Mouse (Mus musculus): ENCODE data around the gene Tymp.

Tymp gene

DNA sequence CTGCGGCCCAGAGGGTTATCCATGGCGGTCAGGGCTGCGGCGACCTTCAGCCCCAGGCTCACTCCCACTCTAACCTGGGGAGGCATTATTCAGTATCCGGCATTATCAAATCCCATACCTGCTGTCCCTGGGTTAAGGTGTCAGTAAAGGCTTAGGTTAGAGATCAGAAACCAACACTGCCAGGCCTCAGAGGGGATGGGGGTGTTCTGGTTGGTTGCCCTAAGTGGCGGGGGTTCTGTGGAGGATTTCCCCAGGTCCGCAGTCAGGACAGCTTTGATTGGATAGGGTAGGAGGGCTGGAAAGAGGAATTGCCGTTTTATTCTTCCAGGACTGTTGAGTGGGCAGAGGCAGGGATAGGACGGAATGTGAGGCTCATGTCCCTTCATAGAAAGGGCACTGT is 2.5 kb downstream of the Tymp start:
- DNase-seq (ENCODE audit: low read depth, low spot score): no peak

DNA sequence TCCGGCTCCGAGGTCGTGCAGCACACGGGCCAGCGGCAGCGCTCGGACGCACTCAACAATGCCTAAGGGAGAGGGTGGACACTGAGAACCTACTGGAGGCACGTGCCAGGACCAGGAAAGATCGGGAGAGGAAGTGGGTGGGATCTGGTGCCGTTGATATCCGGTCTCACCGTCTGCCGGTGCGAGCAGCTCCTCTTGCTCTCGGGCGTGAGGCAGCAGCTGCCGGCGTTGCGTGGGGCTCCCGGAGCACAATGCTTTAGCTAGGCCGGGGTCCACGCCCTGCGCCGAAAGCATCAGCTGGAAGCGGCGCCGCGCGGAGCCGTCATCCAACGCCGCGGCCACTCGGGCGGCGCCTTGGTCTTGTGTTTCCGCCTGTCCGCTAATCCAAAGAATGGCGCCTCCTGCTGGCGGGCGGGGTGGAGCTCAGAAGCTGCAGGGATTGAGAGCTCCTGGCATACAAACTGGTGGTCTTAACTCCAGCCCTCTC is 3.0 kb downstream of the Tymp start, which contains the start of gene Sco2:
Sco2 (minus strand) TSS at position 85 of the 487 bp plus-strand sequence.
- peak; percentile 73 for DNase-seq (ENCODE audit: low read depth, low spot score)

DNA sequence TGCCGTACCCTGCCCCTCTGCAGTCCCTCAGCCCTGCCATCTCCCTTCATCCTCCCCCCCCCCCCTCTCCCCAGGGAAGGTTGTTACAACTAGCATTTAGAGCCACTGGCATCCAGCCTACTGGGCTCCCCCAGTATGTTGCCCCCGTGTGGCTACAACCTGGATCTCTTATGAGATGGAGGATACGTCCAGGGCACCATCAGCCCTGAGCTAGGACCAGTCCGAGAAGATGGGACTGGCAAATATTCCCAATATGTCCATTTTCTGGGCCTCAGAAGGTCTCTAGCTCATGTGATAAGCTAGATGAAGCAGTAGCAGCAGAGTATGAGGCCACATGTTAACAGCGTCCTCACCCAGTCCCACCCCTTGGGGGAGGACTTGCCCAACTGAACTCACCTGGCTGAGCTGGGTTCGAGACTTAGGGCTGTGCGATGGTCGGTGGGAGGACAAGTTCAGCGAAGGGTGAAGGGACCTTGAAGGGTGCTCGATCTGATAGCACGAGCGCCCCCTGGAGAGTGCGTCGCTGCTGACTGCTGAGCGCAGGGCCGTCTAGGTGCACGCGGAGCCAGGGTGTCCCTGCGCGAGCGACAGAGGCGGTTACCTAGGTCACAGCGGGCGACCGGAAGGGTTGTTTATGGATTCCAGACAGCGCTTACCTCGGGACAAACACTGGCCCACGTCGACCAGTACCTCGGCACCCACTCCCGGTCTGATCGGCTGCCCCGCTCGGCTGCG is 3.6 kb downstream of the Tymp start:
- DNase-seq (ENCODE audit: low read depth, low spot score): peak; percentile 50

GRCm38 (mm10) chr15:89372536-89372935 is 4.3 kb downstream of the Tymp start:
- DNase-seq (ENCODE audit: low read depth, low spot score): no peak

DNA sequence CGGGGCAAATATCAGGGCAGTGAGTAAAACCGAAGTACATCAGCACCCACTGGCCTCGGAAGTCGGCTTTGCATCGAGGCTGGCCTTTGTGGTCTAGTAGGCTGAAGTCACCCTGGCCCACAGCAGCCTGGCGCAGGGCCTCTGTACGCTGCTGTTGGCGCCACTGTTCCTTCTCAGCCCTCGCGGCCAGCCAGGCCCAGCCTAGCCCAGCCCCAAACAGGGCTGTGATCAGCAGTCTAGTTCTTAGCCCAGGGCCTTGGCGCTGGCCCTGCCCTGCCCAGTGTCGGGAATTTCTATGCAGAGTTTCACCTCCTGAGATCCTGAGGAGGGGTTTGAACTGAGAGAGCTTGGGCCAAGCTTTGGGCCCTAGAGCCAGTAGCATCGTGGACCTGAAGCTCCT is 4.8 kb downstream of the Tymp start:
- no peak for DNase-seq (ENCODE audit: low read depth, low spot score)

GRCm38 (mm10) chr15:89365141-89365551 is 11.7 kb downstream of the Tymp start:
- no peak for DNase-seq (ENCODE audit: low read depth, low spot score)

DNA sequence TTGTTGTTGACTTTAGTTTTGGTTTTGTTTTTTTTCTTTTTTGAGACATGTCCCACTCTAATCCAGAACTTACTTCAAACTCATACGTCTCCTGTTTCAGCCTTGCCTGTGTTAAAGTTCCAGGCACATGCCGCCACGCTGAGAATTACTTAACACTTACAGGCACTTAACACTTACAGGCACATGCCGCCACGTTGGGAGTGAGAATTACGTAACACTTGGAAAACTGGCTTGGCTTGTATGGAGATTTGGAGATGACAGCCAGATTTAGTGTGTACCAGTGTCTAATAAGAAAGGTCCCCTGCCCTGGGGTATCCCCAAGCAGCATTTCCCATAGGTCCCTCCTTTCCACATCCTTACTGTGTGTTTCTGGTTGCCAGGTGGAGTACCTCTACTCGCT is 13.8 kb downstream of the Tymp start:
- DNase-seq (ENCODE audit: low read depth, low spot score): no peak

GRCm38 (mm10) chr15:89358784-89359183 is 18.1 kb downstream of the Tymp start:
- no peak for DNase-seq (ENCODE audit: low read depth, low spot score)

GRCm38 (mm10) chr15:89356372-89356771 is 20.5 kb downstream of the Tymp start:
- peak; percentile 59 for DNase-seq (ENCODE audit: low read depth, low spot score)

GRCm38 (mm10) chr15:89355241-89356187 is 21.3 kb downstream of the Tymp start, which contains the start of the genes Lmf2 and Ncaph2:
Gene Lmf2 (minus strand): TSS chr15:89355659.
Gene Ncaph2 (plus strand): TSS chr15:89355719.
- DNase-seq (ENCODE audit: low read depth, low spot score): peak; percentile 90

DNA sequence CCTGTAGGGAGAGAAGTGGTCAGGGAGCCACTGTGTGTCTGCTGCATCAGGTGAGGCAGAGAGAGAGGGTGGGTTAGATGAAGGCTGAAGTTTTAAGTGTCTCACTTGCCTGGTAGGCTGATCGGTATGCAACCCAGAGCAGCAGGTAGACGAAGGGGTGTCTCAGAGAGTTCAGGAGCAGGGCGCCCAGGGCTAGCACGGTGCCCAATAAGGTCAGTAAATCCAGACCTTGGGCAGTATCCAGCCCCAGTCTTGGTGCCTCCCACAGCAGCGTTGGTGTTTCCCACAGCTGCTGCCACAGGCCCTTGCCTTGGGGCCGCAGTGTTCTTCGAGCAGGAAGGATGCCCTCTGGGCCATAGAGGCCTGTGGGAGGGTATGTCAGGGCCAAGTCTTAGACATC is 22.4 kb downstream of the Tymp start:
- DNase-seq (ENCODE audit: low read depth, low spot score): no peak

DNA sequence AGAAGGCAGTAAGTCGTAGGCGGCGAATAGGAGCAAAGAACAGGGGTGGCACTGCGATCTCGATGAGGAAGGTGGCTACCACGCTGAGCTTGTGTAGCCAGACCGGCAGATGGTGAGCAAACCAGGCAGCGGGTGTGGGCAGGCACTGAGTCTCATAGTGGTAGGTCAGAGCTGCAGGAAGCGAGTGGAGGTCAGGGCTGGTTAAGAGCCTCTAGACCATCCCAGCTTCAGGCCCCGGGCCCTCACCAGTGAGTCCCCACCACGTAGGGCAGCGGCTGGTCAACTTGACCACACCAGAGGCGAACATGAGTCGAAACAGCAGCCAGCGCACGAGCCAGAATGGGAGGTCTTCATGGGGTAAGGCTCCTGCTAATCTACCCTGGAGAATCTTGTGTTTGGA is 23.0 kb downstream of the Tymp start:
- DNase-seq (ENCODE audit: low read depth, low spot score): no peak

- no peak for DNase-seq (ENCODE audit: low read depth, low spot score)
Observed at GRCm38 (mm10) chr15:89352795-89353194, 24.0 kb downstream of the Tymp start.

GRCm38 (mm10) chr15:89352054-89352453 is 24.8 kb downstream of the Tymp start:
- no peak for DNase-seq (ENCODE audit: low read depth, low spot score)

- no peak for DNase-seq (ENCODE audit: low read depth, low spot score)
Observed at GRCm38 (mm10) chr15:89351302-89351701, 25.5 kb downstream of the Tymp start.

DNA sequence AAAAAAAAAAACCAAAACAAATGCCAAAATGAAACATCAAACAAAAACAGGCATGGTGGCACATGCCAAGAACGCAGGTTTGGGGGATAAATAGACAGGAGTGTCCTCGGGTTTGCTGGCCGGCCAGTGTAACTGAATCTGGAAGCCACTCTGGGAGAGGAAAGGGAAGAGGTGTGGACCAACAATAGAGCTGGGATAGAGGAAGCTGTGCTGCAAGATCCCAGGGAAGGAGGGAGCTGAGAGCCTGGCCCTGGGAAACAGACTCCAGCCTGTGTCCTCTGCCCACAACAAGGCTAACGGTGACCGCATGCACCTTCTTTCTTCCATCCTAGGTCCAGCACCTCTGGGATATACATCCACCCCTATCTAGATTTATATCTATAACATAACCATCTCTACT is 26.4 kb downstream of the Tymp start:
- no peak for DNase-seq (ENCODE audit: low read depth, low spot score)

GRCm38 (mm10) chr15:89343325-89343724 is 33.5 kb downstream of the Tymp start:
- DNase-seq (ENCODE audit: low read depth, low spot score): no peak

- DNase-seq (ENCODE audit: low read depth, low spot score): no peak
Observed at GRCm38 (mm10) chr15:89341678-89342077, 35.2 kb downstream of the Tymp start.

DNA sequence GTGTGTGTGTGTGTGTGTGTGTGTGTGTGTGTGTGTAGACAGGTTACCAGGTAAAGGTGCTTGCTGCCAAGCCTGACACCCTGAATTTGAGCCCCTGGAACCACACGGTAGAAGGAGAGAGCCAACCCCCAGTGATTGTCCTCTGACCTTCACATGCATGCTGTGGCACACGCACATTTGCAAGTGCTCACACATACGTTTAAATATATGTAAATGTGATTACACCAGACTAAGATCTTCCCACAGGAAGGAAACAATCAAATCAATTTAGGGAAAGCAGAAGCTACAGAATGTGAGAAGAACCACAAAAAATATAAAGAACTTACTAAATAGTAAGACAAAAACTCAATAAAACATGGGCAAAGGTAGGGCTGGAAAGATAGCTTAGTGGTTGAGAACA is 36.7 kb downstream of the Tymp start:
- no peak for DNase-seq (ENCODE audit: low read depth, low spot score)

DNA sequence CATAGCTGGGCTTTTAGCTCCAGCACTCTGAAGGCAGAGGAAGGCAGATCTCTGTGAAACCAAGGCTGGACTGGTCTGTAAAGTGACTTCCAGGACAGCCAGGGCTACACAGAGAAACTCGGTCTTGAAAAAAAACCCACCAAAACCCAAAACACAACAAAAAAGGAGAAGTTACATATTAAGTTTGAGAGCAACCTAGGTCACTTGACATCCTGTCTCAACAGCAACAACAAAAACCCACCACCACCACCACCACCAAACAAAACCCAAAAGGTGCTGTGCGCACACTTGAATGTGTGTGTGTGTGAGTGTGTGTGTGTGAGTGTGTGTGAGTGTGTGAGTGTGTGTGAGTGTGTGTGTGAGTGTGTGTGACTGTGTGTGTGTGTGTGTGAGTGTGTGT is 37.1 kb downstream of the Tymp start:
- DNase-seq (ENCODE audit: low read depth, low spot score): no peak

DNA sequence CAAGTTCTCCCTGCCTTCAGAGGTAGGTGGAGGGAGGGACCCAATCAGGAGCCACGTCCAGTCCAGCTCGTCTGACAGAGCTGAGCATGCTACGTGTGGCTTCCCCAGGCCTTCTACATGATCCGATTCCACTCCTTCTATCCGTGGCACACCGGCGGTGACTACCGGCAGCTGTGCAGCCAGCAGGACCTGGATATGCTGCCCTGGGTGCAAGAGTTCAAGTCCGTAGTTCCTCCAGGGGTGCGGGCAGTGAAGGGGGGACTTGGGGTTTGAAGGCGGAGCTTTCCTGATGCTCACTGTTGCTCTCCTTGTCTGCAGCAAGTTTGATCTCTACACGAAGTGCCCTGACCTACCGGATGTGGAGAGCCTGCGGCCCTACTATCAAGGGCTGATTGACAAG is 40.4 kb downstream of the Tymp start:
- no peak for DNase-seq (ENCODE audit: low read depth, low spot score)

- no peak for DNase-seq (ENCODE audit: low read depth, low spot score)
Observed at GRCm38 (mm10) chr15:89334774-89335537, 41.9 kb downstream of the Tymp start.
